Mouse (Mus musculus): ENCODE results near the gene Slc22a12. TPM values are rescaled to one million over a fixed set of nuclear protein-coding genes. Genes with fewer than 3 reads are reported as not detected.
A peak's percentile ranks its signal among the peaks of the same experiment; 100 is the strongest.

Slc22a12 gene
- polyA plus RNA-seq, 1 experiment from 2014 or later: not detected

GRCm38 (mm10) chr19:6510546-6510945 lies 32.3 kb downstream of the Slc22a12 start:
- WGBS: 81% methylated on average over 2 of the region's 2 CpGs
- no peak for ATAC-seq (ENCODE audit: low FRiP score, low read depth)
- Histone ChIP-seq H3K4me3 (no peak overlapping the region), H3K9ac (no peak overlapping the region), H3K27ac (no peak overlapping the region), H3K36me3 (no peaks in the 10 kb centered on the region), H3K4me1 (peaks cover 7% of the 10 kb centered on the region; the same call in 1 of the 2 replicates), H3K27me3 (peaks cover 91% of the 10 kb centered on the region), H3K4me2 (replicated peaks) (no peak overlapping the region), H3K9me3 (no peaks in the 10 kb centered on the region)

DNA sequence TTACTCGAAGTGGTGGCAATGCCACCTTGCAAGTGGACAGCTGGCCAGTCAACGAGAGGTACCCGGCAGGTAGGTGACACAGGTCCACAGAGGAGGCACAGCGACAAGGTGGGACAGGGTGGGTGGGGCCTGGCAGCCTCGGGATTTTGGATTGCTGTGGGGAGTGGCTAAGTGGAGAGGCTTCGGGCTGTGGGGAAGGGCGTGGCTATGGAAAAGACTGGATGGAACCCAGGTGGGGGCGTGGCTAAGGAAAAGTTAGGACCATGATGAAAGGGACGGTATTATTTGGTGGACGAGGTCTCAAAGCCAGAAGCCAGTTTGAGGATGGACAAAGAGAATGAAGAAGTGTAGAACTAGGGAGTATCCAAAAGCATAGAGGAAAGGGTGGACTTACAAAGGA lies 33.0 kb downstream of the Slc22a12 start:
- H3K27ac ChIP-seq: no peak overlapping the region
- no peak for ATAC-seq (ENCODE audit: low FRiP score, low read depth)
- no peak overlapping the region for H3K9ac ChIP-seq
- peaks cover 94% of the 10 kb centered on the region for H3K27me3 ChIP-seq
- H3K36me3 ChIP-seq: no peaks in the 10 kb centered on the region
- H3K9me3 ChIP-seq: no peaks in the 10 kb centered on the region
- WGBS: 65% methylated on average over 10 of the region's 10 CpGs
- no peak overlapping the region for H3K4me2 ChIP-seq (replicated peaks)
- peaks cover 7% of the 10 kb centered on the region; the same call in 1 of the 2 replicates for H3K4me1 ChIP-seq
- no peak overlapping the region for H3K4me3 ChIP-seq

GRCm38 (mm10) chr19:6507393-6507792 lies 35.4 kb downstream of the Slc22a12 start:
- H3K27me3 ChIP-seq: peaks cover 94% of the 10 kb centered on the region

DNA sequence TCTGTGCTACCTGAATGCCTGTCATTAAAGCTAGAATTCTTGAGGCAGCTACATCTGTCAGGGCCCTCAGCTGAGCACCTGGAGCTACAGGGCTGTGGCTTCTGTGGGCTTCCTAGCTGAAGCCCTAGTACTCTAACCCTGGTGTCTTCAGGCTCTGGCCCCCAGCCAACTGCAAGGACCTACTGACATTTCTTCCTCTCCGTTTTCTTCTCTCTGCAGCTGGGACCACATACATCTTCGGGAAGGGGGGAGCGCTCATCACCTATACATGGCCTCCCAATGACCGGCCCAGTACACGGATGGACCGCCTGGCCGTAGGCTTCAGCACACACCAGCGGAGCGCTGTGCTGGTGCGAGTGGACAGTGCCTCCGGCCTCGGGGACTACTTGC lies 38.2 kb downstream of the Slc22a12 start:
- Histone ChIP-seq H3K27me3 (peaks cover 94% of the 10 kb centered on the region), H3K4me3 (no peak overlapping the region), H3K4me1 (peaks cover 14% of the 10 kb centered on the region), H3K36me3 (no peaks in the 10 kb centered on the region), H3K27ac (no peak overlapping the region), H3K9me3 (no peaks in the 10 kb centered on the region), H3K4me2 (replicated peaks) (no peak overlapping the region), H3K9ac (no peak overlapping the region)
- 91% methylated on average over 12 of the region's 12 CpGs for WGBS
- no peak for ATAC-seq (ENCODE audit: low FRiP score, low read depth)

More at GRCm38 (mm10) chr19:6507393-6507792, 35.4 kb downstream of the Slc22a12 start:
- H3K9ac ChIP-seq: no peak overlapping the region
- no peak overlapping the region for H3K4me2 ChIP-seq (replicated peaks)
- H3K4me3 ChIP-seq: no peak overlapping the region
- no peak overlapping the region for H3K27ac ChIP-seq
- no peaks in the 10 kb centered on the region for H3K9me3 ChIP-seq
- 52% methylated on average over 10 of the region's 10 CpGs for WGBS
- no peak for ATAC-seq (ENCODE audit: low FRiP score, low read depth)
- no peaks in the 10 kb centered on the region for H3K36me3 ChIP-seq
- peaks cover 6% of the 10 kb centered on the region for H3K4me1 ChIP-seq

DNA sequence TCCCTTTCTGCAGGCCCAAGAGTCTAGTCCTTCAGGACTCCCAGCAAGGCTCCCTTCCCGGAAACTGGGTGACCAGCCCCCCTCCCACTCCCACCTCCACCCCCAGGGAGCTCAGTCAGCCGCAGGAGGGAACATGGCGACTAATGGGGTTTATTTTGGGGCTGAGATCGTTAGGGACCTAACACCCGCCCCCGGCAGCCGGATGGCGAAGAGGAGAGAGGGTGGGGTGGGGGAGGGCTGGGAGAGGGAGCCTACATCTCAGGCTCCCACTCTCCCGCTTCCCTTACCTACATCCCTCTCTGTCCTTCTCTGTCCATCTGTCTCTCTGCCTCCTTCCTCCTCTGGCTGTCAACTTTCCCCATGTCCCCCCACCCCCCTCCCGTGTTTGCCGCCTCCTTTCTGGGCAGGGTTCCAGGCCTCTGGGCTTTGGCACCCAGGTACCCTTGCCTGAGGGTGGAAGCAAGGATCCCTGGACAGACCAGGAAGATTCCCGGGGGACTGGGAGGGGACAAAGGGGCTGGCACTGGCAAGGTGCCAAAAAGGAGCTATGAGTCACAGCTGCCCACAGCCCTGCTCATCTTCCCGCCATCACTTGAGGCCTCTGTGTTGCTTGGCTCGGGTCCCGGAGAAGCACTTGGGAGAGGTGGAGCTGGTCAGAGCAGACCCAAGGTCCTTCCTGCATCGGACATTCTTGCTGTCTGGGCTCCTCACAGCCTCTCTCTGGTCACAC lies 38.7 kb downstream of the Slc22a12 start:
- ATAC-seq (ENCODE audit: low FRiP score, low read depth): no peak
- H3K27me3 ChIP-seq: peaks cover 95% of the 10 kb centered on the region

DNA sequence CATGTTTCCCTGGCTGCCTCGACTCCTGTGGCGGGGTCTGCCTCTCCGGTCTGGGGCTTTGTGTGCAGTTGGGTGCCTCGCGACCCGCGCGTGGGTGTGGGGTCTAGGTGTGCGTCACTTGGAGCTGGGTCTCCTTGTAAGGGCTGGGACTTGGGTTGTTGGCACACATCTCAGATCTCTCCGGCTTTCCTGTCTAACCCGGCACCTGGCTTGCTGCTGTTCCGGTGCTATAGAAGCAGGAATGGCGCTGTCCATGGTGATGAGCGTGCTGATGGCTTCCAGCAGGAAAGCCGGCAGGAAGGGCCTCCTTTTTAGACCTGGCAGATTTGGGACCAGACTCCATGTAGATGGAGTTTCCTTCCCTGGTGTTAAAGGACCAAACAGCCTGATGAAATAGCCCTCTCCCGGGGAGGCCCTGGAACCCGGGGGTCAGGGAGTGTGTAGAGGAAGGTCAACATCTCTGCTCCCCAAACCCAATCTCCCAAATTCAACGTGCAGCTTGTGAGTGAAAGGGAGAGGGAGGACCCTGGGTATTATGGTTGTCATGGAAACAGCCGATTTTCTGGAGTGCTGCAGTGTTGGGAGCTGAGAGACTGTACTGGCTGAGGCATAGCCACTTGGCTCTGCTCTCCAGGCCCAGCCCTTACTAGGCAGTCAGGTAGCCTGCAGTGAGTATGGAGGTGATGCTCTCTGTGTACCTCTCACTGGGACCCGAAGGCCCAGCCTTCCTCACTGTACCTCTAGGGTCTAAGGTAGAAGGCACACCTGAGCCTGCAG lies 40.1 kb downstream of the Slc22a12 start:
- 4% methylated on average over 20 of the region's 20 CpGs for WGBS
- Histone ChIP-seq H3K4me2 (replicated peaks) (peak overlapping the region; percentile 72), H3K4me1 (peaks cover 21% of the 10 kb centered on the region), H3K27me3 (peaks cover 100% of the 10 kb centered on the region), H3K4me3 (peak overlapping the region; percentile 38), H3K9ac (no peak overlapping the region), H3K9me3 (no peaks in the 10 kb centered on the region), H3K36me3 (no peaks in the 10 kb centered on the region), H3K27ac (no peak overlapping the region)
- ATAC-seq (ENCODE audit: low FRiP score, low read depth): no peak; the same call in 1 of the 2 replicates

More for the DNA sequence above, 38.7 kb downstream of the Slc22a12 start:
- 33% methylated on average over 12 of the region's 16 CpGs for WGBS
- no peaks in the 10 kb centered on the region for H3K9me3 ChIP-seq
- no peak overlapping the region for H3K4me3 ChIP-seq
- no peak overlapping the region for H3K4me2 ChIP-seq (replicated peaks)
- H3K9ac ChIP-seq: no peak overlapping the region
- peaks cover 14% of the 10 kb centered on the region for H3K4me1 ChIP-seq
- H3K27ac ChIP-seq: no peak overlapping the region
- no peaks in the 10 kb centered on the region for H3K36me3 ChIP-seq

- peak overlapping the region; percentile 72 for H3K4me2 ChIP-seq (replicated peaks)
- H3K9ac ChIP-seq: no peak overlapping the region
- H3K9me3 ChIP-seq: no peaks in the 10 kb centered on the region
- no peaks in the 10 kb centered on the region for H3K36me3 ChIP-seq
- no peak overlapping the region for H3K27ac ChIP-seq
- H3K4me3 ChIP-seq: peak overlapping the region; percentile 38
- WGBS: under 1% methylated on average over 25 of the region's 25 CpGs
- no peak for ATAC-seq (ENCODE audit: low FRiP score, low read depth)
- H3K4me1 ChIP-seq: peaks cover 22% of the 10 kb centered on the region
- H3K27me3 ChIP-seq: peaks cover 99% of the 10 kb centered on the region
Measured at GRCm38 (mm10) chr19:6502035-6502541, 40.7 kb downstream of the Slc22a12 start.

GRCm38 (mm10) chr19:6500636-6501025 lies 42.2 kb downstream of the Slc22a12 start:
- WGBS: 13% methylated on average over 2 of the region's 2 CpGs

GRCm38 (mm10) chr19:6499860-6500635 lies 42.8 kb downstream of the Slc22a12 start:
- Histone ChIP-seq H3K36me3 (no peaks in the 10 kb centered on the region), H3K9ac (no peak overlapping the region), H3K9me3 (no peaks in the 10 kb centered on the region), H3K27me3 (peaks cover 98% of the 10 kb centered on the region), H3K4me2 (replicated peaks) (no peak overlapping the region), H3K4me1 (peaks cover 22% of the 10 kb centered on the region), H3K4me3 (no peak overlapping the region), H3K27ac (no peak overlapping the region)
- WGBS: 54% methylated on average over 6 of the region's 6 CpGs
- ATAC-seq (ENCODE audit: low FRiP score, low read depth): no peak

More at GRCm38 (mm10) chr19:6500636-6501025, 42.2 kb downstream of the Slc22a12 start:
- H3K4me2 ChIP-seq (replicated peaks): no peak overlapping the region
- H3K4me1 ChIP-seq: peaks cover 22% of the 10 kb centered on the region
- H3K4me3 ChIP-seq: no peak overlapping the region
- no peaks in the 10 kb centered on the region for H3K9me3 ChIP-seq
- peaks cover 98% of the 10 kb centered on the region for H3K27me3 ChIP-seq
- no peaks in the 10 kb centered on the region for H3K36me3 ChIP-seq
- no peak overlapping the region for H3K9ac ChIP-seq
- H3K27ac ChIP-seq: no peak overlapping the region
- ATAC-seq (ENCODE audit: low FRiP score, low read depth): no peak

GRCm38 (mm10) chr19:6498350-6499131 lies 44.3 kb downstream of the Slc22a12 start:
- Histone ChIP-seq H3K27ac (no peak overlapping the region), H3K4me2 (replicated peaks) (peak overlapping the region; percentile 86), H3K9me3 (no peaks in the 10 kb centered on the region), H3K9ac (peak overlapping the region; percentile 65), H3K4me1 (peaks cover 22% of the 10 kb centered on the region), H3K4me3 (peak overlapping the region; percentile 48), H3K36me3 (no peaks in the 10 kb centered on the region), H3K27me3 (peaks cover 97% of the 10 kb centered on the region)
- 5% methylated on average over 28 of the region's 38 CpGs for WGBS
- no peak for ATAC-seq (ENCODE audit: low FRiP score, low read depth)

DNA sequence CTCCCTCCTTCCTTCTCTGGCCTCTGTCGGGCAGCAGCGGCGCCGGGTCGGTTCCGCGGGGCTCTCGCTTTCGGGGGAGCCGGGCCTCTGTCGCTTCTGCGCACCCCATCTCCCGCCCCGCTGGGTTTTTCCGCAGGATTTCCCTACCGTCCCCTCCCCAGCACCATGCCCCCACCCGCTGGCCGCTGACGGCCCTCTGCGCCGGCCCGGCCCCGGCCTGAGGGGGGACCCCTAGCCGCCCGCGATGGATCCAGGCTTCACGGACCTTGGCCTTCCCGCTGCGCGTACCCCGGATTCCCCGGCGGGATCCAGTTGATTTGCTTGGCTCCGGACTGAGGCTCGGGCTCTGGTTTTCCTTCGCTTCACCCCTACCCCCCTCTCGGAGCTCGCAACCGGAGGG lies 45.0 kb downstream of the Slc22a12 start:
- Histone ChIP-seq H3K9ac (peak overlapping the region; percentile 65), H3K27me3 (peaks cover 97% of the 10 kb centered on the region), H3K27ac (no peak overlapping the region), H3K4me2 (replicated peaks) (peak overlapping the region; percentile 86), H3K4me1 (peaks cover 18% of the 10 kb centered on the region), H3K36me3 (no peaks in the 10 kb centered on the region), H3K9me3 (no peaks in the 10 kb centered on the region), H3K4me3 (peak overlapping the region; percentile 48)
- no peak for ATAC-seq (ENCODE audit: low FRiP score, low read depth)
- under 1% methylated on average over 39 of the region's 39 CpGs for WGBS
